13 mouse cellular contexts compared by ENCODE assay signal in the genomic region with DNA sequence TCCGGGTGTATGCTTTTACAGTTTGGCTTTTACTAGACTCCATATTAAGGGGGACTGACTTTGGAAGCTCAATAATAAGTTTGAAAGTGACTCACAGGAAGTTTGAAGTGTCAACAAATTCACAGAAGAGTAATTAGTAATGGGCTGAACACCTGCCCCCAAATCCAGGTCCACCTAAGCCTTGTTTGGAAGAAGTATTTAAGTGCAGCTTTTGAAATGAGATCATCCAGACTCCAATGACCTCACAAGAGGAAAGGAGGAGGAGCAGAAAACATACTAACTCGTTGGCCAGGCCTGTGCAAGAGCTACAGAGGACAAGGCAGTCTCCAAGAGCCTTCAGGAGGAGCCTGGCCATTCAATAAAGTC. TPM values are rescaled to one million over a fixed set of nuclear protein-coding genes. Genes with fewer than 3 reads are reported as not detected.
A peak's percentile ranks its signal among the peaks of the same experiment; 100 is the strongest.
DNase-seq lines count a peak whose midpoint lies in the region; ATAC-seq and TF ChIP-seq lines count a peak whose summit lies in the region.
"Had no signal": no experiment of that assay in that cellular context is flagged by ENCODE, and none has a peak within 500 bp of the region (broad histone marks: within the 10 kb centered on the region; RNA-seq: fewer than 3 reads in every experiment).

No protein-coding gene starts in this region.

- no peak for TF ChIP-seq POLR2A in bone marrow, adult 2 months (IDR thresholded peaks at IDR 0.05; ENCODE audit: borderline replicate concordance, control insufficient read depth, low read depth, low read length)
- TF ChIP-seq POLR2A in small intestine, adult 2 months (IDR thresholded peaks at IDR 0.05; ENCODE audit: low read depth, low read length): no peak

- intact Hi-C loops in heart, postnatal 36 days (cut with DNase I): no loop called here

- no peak for ATAC-seq in heart, embryonic 11.5 days (replicated peaks; ENCODE audit: insufficient number of reproducible peaks, low FRiP score, low TSS enrichment)
- ATAC-seq in lung, embryonic 15.5 days (ENCODE audit: borderline replicate concordance, extremely low read depth, low FRiP score, low TSS enrichment): no peak
- no peak for ATAC-seq in hindbrain, embryonic 16.5 days

- no peaks in the 10 kb centered on the region for H3K27me3 ChIP-seq in heart, embryonic 11.5 days (ENCODE audit: control insufficient read depth, insufficient read depth, low read length)
- no peaks in the 10 kb centered on the region for H3K27me3 ChIP-seq in lung, embryonic 15.5 days
- H3K27me3 ChIP-seq in small intestine, adult 2 months (ENCODE audit: control insufficient read depth, insufficient read depth, low read length): no peaks in the 10 kb centered on the region
- H3K27me3 ChIP-seq in hindbrain, embryonic 16.5 days (replicated peaks; ENCODE audit: control insufficient read depth, insufficient read depth, low read length): no peaks in the 10 kb centered on the region

- H3K4me2 ChIP-seq in heart, embryonic 11.5 days: no peak overlapping the region
- no peak overlapping the region for H3K4me2 ChIP-seq in lung, embryonic 15.5 days
- H3K4me2 ChIP-seq in hindbrain, embryonic 16.5 days (ENCODE audit: low read length): no peak overlapping the region
- H3K4me2 ChIP-seq: midbrain, embryonic 11.5 days had no signal

- H3K36me3 ChIP-seq in heart, embryonic 11.5 days (ENCODE audit: control insufficient read depth, insufficient read depth, low read length): peaks cover 3% of the 10 kb centered on the region; the same call in 1 of the 2 replicates
- peaks cover 13% of the 10 kb centered on the region for H3K36me3 ChIP-seq in lung, embryonic 15.5 days
- peaks cover 13% of the 10 kb centered on the region for H3K36me3 ChIP-seq in small intestine, adult 2 months (ENCODE audit: control insufficient read depth, insufficient read depth, low read length)
- H3K36me3 ChIP-seq in hindbrain, embryonic 16.5 days (ENCODE audit: control insufficient read depth, insufficient read depth, low read length): peaks cover 3% of the 10 kb centered on the region

- H3K4me3 ChIP-seq in heart, embryonic 11.5 days (ENCODE audit: low read depth, low read length): no peak overlapping the region
- H3K4me3 ChIP-seq in lung, embryonic 15.5 days: no peak overlapping the region
- H3K4me3 ChIP-seq in bone marrow, adult 2 months (replicated peaks; ENCODE audit: control insufficient read depth, low read depth, low read length): no peak overlapping the region
- no peak overlapping the region for H3K4me3 ChIP-seq in small intestine, adult 2 months (ENCODE audit: low read depth, low read length)
- no peak overlapping the region for H3K4me3 ChIP-seq in hindbrain, embryonic 16.5 days (ENCODE audit: low read length)
- H3K4me3 ChIP-seq: embryonic facial prominence, embryonic 10.5 days; layer of hippocampus, adult 2 months had no signal

- 51% methylated on average over 2 of the region's 2 CpGs for WGBS in heart, embryonic 11.5 days (ENCODE audit: insufficient replicate concordance)
- whole genome bisulfite sequencing in lung, embryonic 15.5 days: 24% methylated on average over 2 of the region's 2 CpGs
- WGBS in bone marrow, adult 2 months: 25% methylated on average over 2 of the region's 2 CpGs
- WGBS in small intestine, adult 2 months: 35% methylated on average over 2 of the region's 2 CpGs
- 72% methylated on average over 2 of the region's 2 CpGs for WGBS in hindbrain, embryonic 16.5 days

- H3K4me1 ChIP-seq in heart, embryonic 11.5 days (ENCODE audit: control insufficient read depth, insufficient read depth, low read length): peaks cover 20% of the 10 kb centered on the region
- H3K4me1 ChIP-seq in lung, embryonic 15.5 days: peaks cover 32% of the 10 kb centered on the region
- H3K4me1 ChIP-seq in bone marrow, adult 2 months (ENCODE audit: control insufficient read depth, insufficient read depth, low read length): peaks cover 11% of the 10 kb centered on the region
- peaks cover 9% of the 10 kb centered on the region; the same call in 1 of the 2 replicates for H3K4me1 ChIP-seq in small intestine, adult 2 months (ENCODE audit: control insufficient read depth, insufficient read depth, insufficient read length, low read length)
- H3K4me1 ChIP-seq in hindbrain, embryonic 16.5 days (ENCODE audit: control insufficient read depth, insufficient read depth, low read depth, low read length): peaks cover 15% of the 10 kb centered on the region

- H3K9me3 ChIP-seq in heart, embryonic 11.5 days (replicated peaks; ENCODE audit: control insufficient read depth, low read length): no peaks in the 10 kb centered on the region
- H3K9me3 ChIP-seq in lung, embryonic 15.5 days: no peaks in the 10 kb centered on the region
- no peaks in the 10 kb centered on the region for H3K9me3 ChIP-seq in hindbrain, embryonic 16.5 days (ENCODE audit: control insufficient read depth, low read length)
- H3K9me3 ChIP-seq: embryonic facial prominence, embryonic 10.5 days had no signal

- no peak for DNase-seq in heart, postnatal 36 days
- no peak for DNase-seq in lung, postnatal 14 days
- DNase-seq in right cerebral cortex, postnatal 25 days: no peak
- DNase-seq: cerebellum, adult 9-10 months; kidney, adult 18-20 months had no signal

- no peak for TF ChIP-seq CTCF in bone marrow, adult 2 months (IDR thresholded peaks at IDR 0.05; ENCODE audit: control insufficient read depth, insufficient read depth, low read length)
- TF ChIP-seq CTCF in small intestine, adult 2 months (IDR thresholded peaks at IDR 0.05; ENCODE audit: extremely low read depth, insufficient read length, insufficient replicate concordance, low read depth, low read length): no peak

- no peak overlapping the region for H3K9ac ChIP-seq in heart, embryonic 11.5 days (ENCODE audit: low read depth, low read length)
- no peak overlapping the region for H3K9ac ChIP-seq in lung, embryonic 15.5 days
- H3K9ac ChIP-seq in hindbrain, embryonic 16.5 days (ENCODE audit: low read depth, low read length): no peak overlapping the region

- H3K27ac ChIP-seq in heart, embryonic 11.5 days (ENCODE audit: low read depth, low read length): peak overlapping the region; percentile 50; the same call in 1 of the 2 replicates
- peak overlapping the region; percentile 29 for H3K27ac ChIP-seq in lung, embryonic 15.5 days
- H3K27ac ChIP-seq in bone marrow, adult 2 months (ENCODE audit: control insufficient read depth, insufficient read depth, low read depth, low read length, poor library complexity): peak overlapping the region; percentile 70
- H3K27ac ChIP-seq in small intestine, adult 2 months (ENCODE audit: insufficient read depth, low read depth, low read length): peak overlapping the region; percentile 61; the same call in 1 of the 2 replicates
- H3K27ac ChIP-seq in hindbrain, embryonic 16.5 days (ENCODE audit: low read depth, low read length): no peak overlapping the region
- H3K27ac ChIP-seq: embryonic facial prominence, embryonic 10.5 days; layer of hippocampus, adult 2 months had no signal

RNA-seq across cellular contexts. Expression of a gene that starts 28.7 kb away (rescaled TPM):
- 21.2 and 26.5 TPM in 2 replicates for polyA plus RNA-seq in heart, embryonic 11.5 days (2014; fragmentation: Nextera tagmentation; extraction: Ambion mirVana)
- total RNA-seq in heart, postnatal 36 days (2021): 10 to 100 TPM; 25.9 to 27.7 TPM
- 28.6 and 30.1 TPM in 2 replicates for polyA plus RNA-seq in lung, embryonic 15.5 days (2015; fragmentation: Nextera tagmentation; extraction: Ambion mirVana)
- polyA plus RNA-seq in bone marrow, adult 2 months (2011; ENCODE audit: insufficient read depth, insufficient read length, low replicate concordance, missing spikeins): 37.4 and 43.4 TPM in 2 replicates
- 5.6 and 15.2 TPM in 2 replicates for polyA plus RNA-seq in small intestine, adult 2 months (2012; rRNA removed)
- 23.9 and 26.1 TPM in 2 replicates for polyA plus RNA-seq in hindbrain, embryonic 16.5 days (2015; fragmentation: Nextera tagmentation; extraction: Ambion mirVana)
